Mouse (Mus musculus) liver, postnatal 0 days (tissue): ENCODE measurements around the gene Clcf1. TPM values are rescaled to one million over a fixed set of nuclear protein-coding genes. Genes with fewer than 3 reads are reported as not detected.

Experiments used
- ATAC-seq: fragments of 200-750 bp; cut with Nextera tagmentation; 2 replicates; pipeline ENCODE4 v1.8.0; 2017; ENCODE audit warnings: mild to moderate bottlenecking, moderate library complexity
- DNase-seq: peaks from one replicate; pipeline ENCODE4 v3.0.0-alpha.2; 2016
- H3K27ac ChIP-seq: fragments of 300-500 bp; sonication (generic); 2 replicates; pipeline ENCODE4 v1.5.1; 2014; ENCODE audit warnings: antibody characterized with exemption, moderate library complexity, mild to moderate bottlenecking, low read depth
- H3K27me3 ChIP-seq: fragments of 300-500 bp; sonication (generic); 2 replicates; pipeline ENCODE4 v1.6.1; 2014; ENCODE audit warnings: low read length, control low read depth, mixed read lengths; ENCODE audit not compliant: insufficient read depth
- H3K36me3 ChIP-seq: fragments of 300-500 bp; sonication (generic); replicated peaks from 2 replicates; pipeline ENCODE4 v1.6.1; 2014; ENCODE audit warnings: mild to moderate bottlenecking, control low read depth, low read length, moderate library complexity, mixed read lengths; ENCODE audit not compliant: insufficient read depth
- H3K4me1 ChIP-seq: fragments of 300-500 bp; sonication (generic); 2 replicates; pipeline ENCODE4 v1.6.1; 2014; ENCODE audit warnings: antibody characterized with exemption, mild to moderate bottlenecking, control low read depth; ENCODE audit not compliant: insufficient read depth
- H3K4me2 ChIP-seq: fragments of 300-500 bp; sonication (generic); 2 replicates; pipeline ENCODE4 v1.6.1; 2014; ENCODE audit warnings: low read depth, mild to moderate bottlenecking, low read length, moderate library complexity, mixed read lengths
- H3K4me3 ChIP-seq: fragments of 300-500 bp; sonication (generic); 2 replicates; pipeline ENCODE4 v1.5.1; 2014; ENCODE audit warnings: low read depth, low read length
- H3K9ac ChIP-seq: fragments of 300-500 bp; sonication (generic); replicated peaks from 2 replicates; pipeline ENCODE4 v1.6.1; 2014; ENCODE audit warnings: mild to moderate bottlenecking, moderate library complexity
- H3K9me3 ChIP-seq: fragments of 300-500 bp; sonication (generic); 2 replicates; pipeline ENCODE4 v1.6.1; 2016; ENCODE audit warnings: mild to moderate bottlenecking, control low read depth, low read length, mixed read lengths
- CTCF ChIP-seq: sonication (generic); IDR thresholded peaks from 2 replicates; pipeline ENCODE4 v1.5.1; 2016; ENCODE audit warnings: antibody characterized with exemption, low read depth
- EP300 ChIP-seq: IDR thresholded peaks from 2 replicates; pipeline ENCODE4 v1.6.1; 2016; ENCODE audit warnings: antibody characterized with exemption, low read depth, mild to moderate bottlenecking
- WGBS: fragments of 180-500 bp; shearing (Covaris S2); extraction: QIAGEN DNeasy Blood & Tissue Kit; methylation state at CpG from one replicate; pipeline ENCODE4 v1.1.7; 2014; ENCODE audit not compliant: insufficient replicate concordance; 5-methylcytosine and 5-hydroxymethylcytosine counted together
- polyA plus RNA-seq: library from polyadenylated mRNA; unstranded; fragments of >200 nt; fragmentation: Nextera tagmentation; extraction: Ambion mirVana; gene quantifications from 2 replicates; pipeline ENCODE4 v1.2.1, GENCODE M21; 2015

Gene Clcf1
- polyA plus RNA-seq, 1 experiment from 2014 or later, result 1.1 TPM

DNA sequence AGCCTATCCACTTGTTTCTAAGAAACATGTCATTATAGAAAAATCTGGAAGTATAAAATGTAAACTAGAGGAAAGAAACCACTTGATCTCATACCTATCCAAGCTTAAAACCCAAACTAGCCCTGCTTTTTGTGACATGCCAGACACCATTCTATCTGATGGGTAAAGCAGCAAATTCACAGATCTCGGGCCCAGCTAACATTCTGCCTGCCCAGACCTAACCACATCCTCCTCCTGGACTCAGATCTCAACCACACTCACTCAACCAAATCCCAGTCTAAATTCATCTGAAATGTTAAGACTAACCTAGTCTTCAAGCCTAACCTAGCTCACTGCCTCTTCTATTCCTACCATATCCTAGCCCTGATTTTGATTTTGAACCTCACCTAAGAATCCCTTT lies 4.7 kb downstream of the Clcf1 start:
- Histone ChIP-seq H3K9me3 (no peaks in the 10 kb centered on the region), H3K27ac (0 out of 2 replicates have a peak overlapping the region, but pooled peaks have one; percentile 44), H3K9ac (no peak overlapping the region), H3K4me1 (peaks cover 62% of the 10 kb centered on the region), H3K4me3 (no peak overlapping the region), H3K36me3 (no peaks in the 10 kb centered on the region; the same call in 1 of the 2 replicates), H3K27me3 (peaks cover 37% of the 10 kb centered on the region), H3K4me2 (no peak overlapping the region)
- no peak for ATAC-seq
- WGBS, result 44% methylated on average over 1 of the region's 1 CpGs
- DNase-seq, result no peak
- TF ChIP-seq CTCF, result no peak

- Histone ChIP-seq H3K36me3 (no peaks in the 10 kb centered on the region; the same call in 1 of the 2 replicates), H3K27ac (no peak overlapping the region), H3K4me3 (no peak overlapping the region), H3K4me2 (no peak overlapping the region), H3K9me3 (no peaks in the 10 kb centered on the region), H3K27me3 (peaks cover 25% of the 10 kb centered on the region), H3K4me1 (peaks cover 54% of the 10 kb centered on the region), H3K9ac (no peak overlapping the region)
- ATAC-seq (no peak), DNase-seq (no peak)
- TF ChIP-seq CTCF, result no peak
- no peak for TF ChIP-seq EP300
- 69% methylated on average over 6 of the region's 6 CpGs for WGBS
Observed at GRCm38 (mm10) chr19:4219943-4220342, 5.9 kb downstream of the Clcf1 start.

DNA sequence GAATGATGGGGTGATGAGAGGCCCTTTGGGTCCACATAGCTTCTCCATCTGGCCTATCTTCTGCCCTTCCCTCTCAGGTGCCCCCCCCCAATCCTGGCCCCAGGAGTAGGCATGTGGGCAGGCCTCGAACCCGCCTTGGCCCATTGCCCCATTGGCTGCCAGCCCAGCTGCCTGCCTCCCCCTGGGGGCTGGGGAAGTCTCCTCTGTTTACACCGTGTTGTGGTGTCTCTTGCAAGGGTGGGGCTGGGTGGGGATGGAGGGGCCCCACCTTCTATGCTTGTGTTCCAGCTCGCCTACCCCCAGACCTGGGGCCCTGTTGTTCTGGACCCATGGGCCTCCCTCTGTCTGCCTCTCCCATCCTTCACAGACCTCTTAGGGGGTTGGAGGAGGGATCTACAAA lies 6.4 kb downstream of the Clcf1 start:
- H3K9ac ChIP-seq, result no peak overlapping the region
- peaks cover 20% of the 10 kb centered on the region for H3K27me3 ChIP-seq
- H3K27ac ChIP-seq, result peak overlapping the region; percentile 80; the same call in 1 of the 2 replicates
- H3K4me3 ChIP-seq, result no peak overlapping the region
- H3K36me3 ChIP-seq, result no peaks in the 10 kb centered on the region; the same call in 1 of the 2 replicates
- peaks cover 49% of the 10 kb centered on the region for H3K4me1 ChIP-seq
- H3K4me2 ChIP-seq, result peak overlapping the region; percentile 20; the same call in 1 of the 2 replicates
- DNase-seq (no peak), ATAC-seq (no peak)
- no peaks in the 10 kb centered on the region for H3K9me3 ChIP-seq
- 53% methylated on average over 4 of the region's 4 CpGs for WGBS
- no peak for TF ChIP-seq CTCF
- no peak for TF ChIP-seq EP300

DNA sequence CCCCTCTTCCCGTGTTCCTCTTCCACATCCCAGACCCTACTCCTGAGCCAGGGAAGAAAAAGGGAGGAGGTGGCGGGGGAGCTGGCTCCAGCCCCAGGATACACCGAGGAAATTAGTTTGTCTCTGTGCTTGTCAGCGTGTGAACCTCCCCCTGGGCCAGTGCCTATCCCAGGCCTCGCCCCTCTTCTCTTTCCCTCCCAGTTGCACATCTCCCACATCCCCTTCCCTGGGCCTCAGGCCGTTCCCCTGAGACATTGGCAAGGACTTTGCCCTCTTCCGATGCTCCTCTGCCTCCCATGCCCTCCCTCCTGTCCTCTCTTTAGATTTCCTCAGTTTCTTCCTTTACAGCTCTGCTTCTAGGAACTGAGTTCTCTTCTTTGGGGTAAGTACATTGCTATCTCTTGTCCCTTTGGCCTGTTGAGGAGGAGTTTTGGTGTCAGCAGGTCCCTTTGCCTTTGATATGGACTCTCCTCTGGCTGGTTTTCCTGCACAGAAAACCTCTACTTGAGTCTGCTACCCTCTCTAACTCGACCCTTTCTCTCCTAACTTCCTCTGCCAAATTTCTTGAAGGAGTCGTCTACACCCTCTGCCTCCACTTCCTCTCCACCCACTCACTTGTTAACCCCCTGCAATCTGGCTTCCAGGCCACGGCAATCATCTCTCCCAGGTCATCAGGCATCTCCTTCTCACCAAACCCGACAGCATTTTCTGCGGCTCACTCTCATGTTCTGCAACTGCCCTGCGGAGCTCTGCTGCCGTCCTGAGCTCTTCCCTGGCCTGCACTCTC lies 7.1 kb downstream of the Clcf1 start:
- Histone ChIP-seq H3K27ac (peak overlapping the region; percentile 80), H3K27me3 (peaks cover 13% of the 10 kb centered on the region), H3K4me2 (peak overlapping the region; percentile 20), H3K9me3 (no peaks in the 10 kb centered on the region), H3K36me3 (no peaks in the 10 kb centered on the region; the same call in 1 of the 2 replicates), H3K4me1 (peaks cover 45% of the 10 kb centered on the region), H3K9ac (no peak overlapping the region; the same call in 1 of the 2 replicates), H3K4me3 (no peak overlapping the region)
- DNase-seq, result no peak
- 30% methylated on average over 14 of the region's 14 CpGs for WGBS
- no peak for ATAC-seq
- TF ChIP-seq CTCF, result no peak
- TF ChIP-seq EP300, result no peak

DNA sequence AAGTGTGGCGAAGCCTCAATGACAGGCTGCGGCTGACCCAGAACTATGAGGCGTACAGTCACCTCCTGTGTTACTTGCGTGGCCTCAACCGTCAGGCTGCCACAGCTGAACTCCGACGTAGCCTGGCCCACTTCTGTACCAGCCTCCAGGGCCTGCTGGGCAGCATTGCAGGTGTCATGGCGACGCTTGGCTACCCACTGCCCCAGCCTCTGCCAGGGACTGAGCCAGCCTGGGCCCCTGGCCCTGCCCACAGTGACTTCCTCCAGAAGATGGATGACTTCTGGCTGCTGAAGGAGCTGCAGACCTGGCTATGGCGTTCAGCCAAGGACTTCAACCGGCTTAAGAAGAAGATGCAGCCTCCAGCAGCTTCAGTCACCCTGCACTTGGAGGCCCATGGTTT lies 8.1 kb downstream of the Clcf1 start:
- H3K36me3 ChIP-seq, result no peaks in the 10 kb centered on the region; the same call in 1 of the 2 replicates
- peaks cover 3% of the 10 kb centered on the region; the same call in 1 of the 2 replicates for H3K27me3 ChIP-seq
- TF ChIP-seq CTCF (no peak), EP300 (no peak)
- H3K27ac ChIP-seq, result peak overlapping the region; percentile 80
- no peak overlapping the region for H3K9ac ChIP-seq
- H3K4me3 ChIP-seq, result no peak overlapping the region
- DNase-seq (no peak), ATAC-seq (peak; percentile 56)
- H3K9me3 ChIP-seq, result no peaks in the 10 kb centered on the region
- no peak overlapping the region for H3K4me2 ChIP-seq
- WGBS, result 42% methylated on average over 11 of the region's 11 CpGs
- H3K4me1 ChIP-seq, result peaks cover 35% of the 10 kb centered on the region

- H3K27ac ChIP-seq, result no peak overlapping the region
- TF ChIP-seq EP300 (no peak), CTCF (no peak)
- DNase-seq, result no peak
- no peak for ATAC-seq
- no peak overlapping the region for H3K4me2 ChIP-seq
- 58% methylated on average over 7 of the region's 7 CpGs for WGBS
- H3K4me1 ChIP-seq, result peaks cover 31% of the 10 kb centered on the region
- no peaks in the 10 kb centered on the region; the same call in 1 of the 2 replicates for H3K36me3 ChIP-seq
- no peak overlapping the region for H3K4me3 ChIP-seq
- H3K27me3 ChIP-seq, result no peaks in the 10 kb centered on the region
- H3K9ac ChIP-seq, result no peak overlapping the region
- no peaks in the 10 kb centered on the region for H3K9me3 ChIP-seq
Observed at GRCm38 (mm10) chr19:4226779-4227178, 12.7 kb downstream of the Clcf1 start.
